Mouse (Mus musculus) heart, adult 9 months (tissue): Measurements from ENCODE around the gene Akt3.

Source experiments
- DNase-seq, 2 experiments: peaks; one replicate each; pipeline ENCODE4 v3.0.0; 2022; ENCODE audit warnings: low spot score in 2 of 2

The Akt3 gene

GRCm38 (mm10) chr1:176982671-176983070 lies 275.3 kb downstream of the Akt3 start:
- no peak for DNase-seq

- no peak for DNase-seq
Observed at GRCm38 (mm10) chr1:176981511-176981910, 276.5 kb downstream of the Akt3 start.

- no peak for DNase-seq
Observed at GRCm38 (mm10) chr1:176980801-176981400, 277.1 kb downstream of the Akt3 start.

- no peak for DNase-seq
Observed at GRCm38 (mm10) chr1:176980140-176980539, 277.9 kb downstream of the Akt3 start.

GRCm38 (mm10) chr1:176979235-176979634 lies 278.8 kb downstream of the Akt3 start:
- no peak for DNase-seq

- DNase-seq = no peak
Observed at GRCm38 (mm10) chr1:176973356-176974088, 284.5 kb downstream of the Akt3 start.

DNA sequence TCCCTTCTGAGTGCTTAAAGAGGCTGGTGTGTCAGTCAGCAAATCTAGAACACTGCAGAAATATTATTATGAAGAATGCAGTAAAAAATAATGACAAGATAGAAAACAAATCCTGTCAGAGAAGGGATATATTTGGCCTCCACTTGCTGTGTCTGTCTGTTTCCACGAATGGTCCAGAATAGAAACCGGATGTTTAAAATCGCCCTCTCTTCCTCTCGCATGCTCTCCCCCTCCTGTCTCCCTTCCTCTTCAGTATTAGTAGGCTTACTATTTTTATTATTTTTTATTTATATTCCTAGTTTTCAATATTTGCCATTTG lies 286.6 kb downstream of the Akt3 start:
- no peak for DNase-seq

DNA sequence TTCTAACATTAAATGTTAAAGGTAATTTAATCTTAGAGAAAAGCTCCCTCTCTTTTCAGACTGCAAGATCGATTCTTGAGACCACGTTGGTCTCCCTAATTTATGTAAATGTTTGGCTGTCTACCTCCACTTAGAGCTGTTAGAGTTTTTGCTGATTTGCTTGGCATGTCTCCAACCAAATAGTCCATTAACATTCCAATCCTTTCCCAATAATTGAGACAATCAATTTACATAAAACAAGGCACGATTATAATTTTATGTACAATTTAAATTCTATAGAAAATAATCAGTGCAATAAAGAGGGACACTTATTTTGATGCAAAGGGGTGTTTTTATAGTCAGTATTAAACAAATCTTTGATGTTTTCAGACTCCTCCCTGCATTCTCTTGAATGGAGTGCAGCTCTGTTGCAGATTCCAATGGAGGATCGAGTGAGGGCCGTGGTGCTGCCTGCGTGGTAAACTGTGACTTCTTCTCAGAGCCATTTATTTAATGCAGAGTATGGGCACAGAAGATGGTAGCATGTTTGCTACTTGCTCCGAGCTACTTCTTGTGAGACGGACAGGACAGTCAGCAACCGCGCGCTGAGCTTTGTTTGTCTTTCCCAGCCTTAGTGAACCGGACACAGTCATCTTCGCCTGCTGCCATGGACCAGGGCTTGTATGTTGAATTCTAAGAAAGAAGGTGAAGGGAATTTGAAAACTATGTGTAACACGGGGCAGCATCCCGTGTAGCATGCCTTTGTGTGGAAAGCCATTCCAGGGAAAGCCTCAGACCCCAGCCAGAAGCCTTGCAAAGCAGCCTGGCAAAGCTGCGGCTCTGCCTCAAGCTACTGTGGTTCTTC lies 287.1 kb downstream of the Akt3 start:
- no peak for DNase-seq
